Mouse (Mus musculus) olfactory bulb, adult 2 months (tissue): ENCODE measurements at regions not wholly inside any gene's neighbourhood (a gene's known extent, or its start where the extent isn't known, plus 50 kb on each side); places are given as distances from the start of the nearest gene placed in this dataset.

Source experiments
- CTCF ChIP-seq: fragments of 200-500 bp; IDR thresholded peaks from 2 replicates; pipeline ENCODE4 v1.5.1; 2012; ENCODE audit warnings: low read depth, mild to moderate bottlenecking, low read length, moderate library complexity; ENCODE audit not compliant: insufficient read depth
- POLR2A ChIP-seq: fragments of 200-500 bp; IDR thresholded peaks from 2 replicates; pipeline ENCODE4 v1.6.1; 2012; ENCODE audit warnings: mild to moderate bottlenecking, low read depth, low read length, moderate library complexity; ENCODE audit not compliant: insufficient read depth

DNA sequence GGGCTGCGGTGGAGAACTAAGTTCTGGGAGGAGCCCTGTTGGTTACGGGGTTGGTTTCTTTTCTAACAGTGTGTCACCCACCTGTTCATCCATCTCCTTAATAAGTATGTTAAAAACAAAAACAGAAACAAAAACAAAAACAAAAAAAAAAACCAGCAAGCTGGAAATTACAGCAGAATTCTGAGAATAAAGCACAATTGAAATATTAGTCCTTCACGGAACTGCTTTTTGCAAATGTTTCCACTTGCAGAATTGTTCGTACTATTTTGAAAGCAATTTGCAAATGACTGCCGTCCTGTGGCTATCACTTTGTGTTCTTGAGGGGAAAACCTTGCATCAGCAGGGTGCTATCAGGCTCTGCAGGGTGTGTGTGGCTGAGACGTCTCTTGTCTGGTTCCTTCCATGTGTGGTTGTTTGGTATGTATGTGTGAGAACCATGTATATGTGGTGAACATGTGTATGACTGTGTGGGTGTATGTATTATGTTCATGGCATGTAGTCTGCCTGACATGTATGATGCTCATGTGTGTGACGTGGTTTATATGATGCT lies 53.3 kb upstream of the Mphosph6 start:
- TF ChIP-seq POLR2A (no peak), CTCF (no peak)
